Mouse (Mus musculus): ENCODE results near the gene Srsf5.
"Not testable (repeated sequence)": the region's sequence is repeated elsewhere in the genome, so short reads cannot be mapped to it uniquely, and the experiment has no call there.

Gene Srsf5

DNA sequence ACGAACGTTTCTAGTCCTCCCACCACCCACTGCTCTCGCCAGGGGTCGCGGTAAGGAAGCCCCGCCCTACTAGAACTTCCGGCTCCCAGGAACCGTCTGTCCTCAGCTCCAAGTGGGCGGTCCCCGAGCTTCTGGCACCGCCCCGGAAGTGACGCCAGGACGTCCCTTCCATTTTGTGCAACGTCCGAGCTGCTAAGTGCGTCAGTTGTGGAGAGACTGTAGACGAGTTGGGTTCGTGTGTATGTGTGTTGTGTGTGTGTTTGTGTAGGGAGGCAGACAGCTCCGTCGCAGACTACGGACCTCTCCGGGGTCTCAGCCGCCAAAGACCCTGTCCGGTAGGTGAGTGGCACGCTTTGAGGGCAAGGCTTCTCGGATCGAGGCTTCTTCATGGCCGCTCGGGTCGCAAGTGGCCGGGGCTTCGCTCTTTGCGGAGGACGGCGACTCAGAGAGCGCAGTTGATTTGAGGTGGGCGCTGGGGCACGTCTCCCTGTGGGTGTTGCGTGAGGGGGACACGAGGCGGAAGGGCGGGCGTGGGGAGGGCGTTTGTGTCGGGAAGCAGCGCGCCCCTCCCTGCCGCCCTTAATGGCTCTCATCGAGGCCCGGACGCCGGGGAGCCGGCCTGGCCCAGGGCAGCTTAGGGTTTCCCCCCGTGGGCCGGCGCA lies at the start of gene Srsf5:
Srsf5 (plus strand) TSS at position 171 of the 662 bp plus-strand sequence.
- peak; percentile 99 for DNase-seq (ENCODE audit: low spot score in 2 of 2)

DNA sequence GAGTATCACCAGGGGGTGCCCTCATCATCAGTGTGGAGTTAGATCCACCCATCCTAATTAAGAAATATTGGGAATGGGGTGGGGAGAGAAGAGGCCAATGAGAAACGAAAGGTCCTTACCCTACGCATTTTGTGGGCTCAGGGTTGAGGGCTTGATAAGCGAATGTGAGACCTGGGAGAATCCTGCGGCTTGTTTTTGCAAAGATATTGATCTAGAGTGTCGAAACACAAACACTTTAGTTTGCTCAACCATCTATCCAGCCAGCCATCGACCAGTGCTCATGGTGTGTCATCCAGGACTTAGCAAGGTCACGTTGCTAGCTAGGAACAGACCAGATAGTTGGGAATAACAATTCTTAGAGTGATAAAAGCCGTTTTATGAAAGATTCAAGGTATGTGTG lies 35.7 kb upstream of the Srsf5 start:
- DNase-seq (ENCODE audit: low spot score in 2 of 2): no peak

- no peak for DNase-seq (ENCODE audit: low spot score in 2 of 2)
Observed at GRCm38 (mm10) chr12:80917764-80918163, 27.5 kb upstream of the Srsf5 start.

GRCm38 (mm10) chr12:80921301-80921700 lies 24.0 kb upstream of the Srsf5 start:
- no peak for DNase-seq (ENCODE audit: low spot score in 2 of 2)

DNA sequence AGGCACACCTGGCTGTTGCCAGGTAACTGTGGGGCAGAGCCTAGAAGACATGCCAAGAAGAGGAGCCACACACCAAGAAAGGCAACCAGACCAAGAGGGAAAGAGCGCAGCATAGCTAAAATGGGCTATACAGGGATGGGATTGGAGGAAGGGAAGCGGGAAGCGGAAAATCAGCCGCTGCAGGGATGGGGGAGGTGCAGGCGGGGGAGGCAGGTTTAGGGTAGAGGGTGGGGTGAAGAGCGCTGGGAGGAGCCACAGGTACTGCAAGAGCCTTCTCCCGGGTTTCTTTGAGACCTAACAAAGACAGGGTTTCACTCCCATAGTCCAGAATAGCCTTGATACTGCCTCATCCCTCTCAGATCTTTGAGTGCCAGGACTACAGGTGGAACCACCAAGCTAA lies 22.4 kb upstream of the Srsf5 start:
- peak; percentile 59 to 67 for DNase-seq (ENCODE audit: low spot score in 2 of 2)

- DNase-seq (ENCODE audit: low spot score in 2 of 2): no peak
Observed at GRCm38 (mm10) chr12:80923602-80924001, 21.7 kb upstream of the Srsf5 start.

DNA sequence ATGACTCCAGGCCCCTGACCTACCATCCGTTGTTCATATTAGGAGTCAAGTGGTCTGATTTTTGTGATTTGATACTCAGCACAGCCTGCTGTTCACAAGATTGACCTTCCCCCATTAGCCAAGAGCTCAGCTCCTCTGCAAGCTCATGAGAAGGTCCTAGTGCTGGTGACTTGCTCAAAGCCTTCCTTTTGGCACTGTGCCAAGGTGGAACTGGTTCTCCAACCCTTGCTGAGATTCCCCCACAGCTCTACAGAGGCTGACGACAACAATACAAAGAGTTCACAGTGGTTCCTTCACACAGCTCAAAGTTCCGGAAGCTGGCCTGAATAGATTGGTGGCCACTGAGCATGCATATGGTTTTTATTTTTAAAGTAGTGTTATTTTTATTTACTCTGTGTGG lies 21.1 kb upstream of the Srsf5 start:
- peak; percentile 56 to 67 for DNase-seq (ENCODE audit: low spot score in 2 of 2)

DNA sequence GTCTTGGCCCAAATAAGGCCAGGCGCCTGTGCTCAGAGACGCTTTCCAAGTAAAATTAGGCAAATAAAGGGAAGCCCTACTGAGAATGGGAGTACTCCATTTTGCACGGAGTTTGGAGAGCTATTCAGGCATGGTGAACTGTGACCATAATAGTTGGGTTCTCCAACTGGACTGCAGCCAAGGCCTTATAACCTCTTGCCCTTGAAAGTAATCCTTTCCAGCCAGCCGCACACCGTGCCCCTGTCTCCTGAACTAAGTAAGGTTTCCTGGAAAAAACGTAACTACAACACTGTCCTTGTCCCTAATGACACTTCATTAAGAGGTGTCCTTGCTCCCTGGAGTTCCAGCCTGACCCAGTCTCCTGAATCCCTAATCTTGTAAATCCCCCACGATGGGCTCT lies 19.4 kb upstream of the Srsf5 start:
- no peak for DNase-seq (ENCODE audit: low spot score in 2 of 2)

- DNase-seq (ENCODE audit: low spot score in 2 of 2): no peak
Observed at GRCm38 (mm10) chr12:80926550-80926949, 18.8 kb upstream of the Srsf5 start.

- DNase-seq (ENCODE audit: low spot score in 2 of 2): no peak
Observed at GRCm38 (mm10) chr12:80927518-80927917, 17.8 kb upstream of the Srsf5 start.

DNA sequence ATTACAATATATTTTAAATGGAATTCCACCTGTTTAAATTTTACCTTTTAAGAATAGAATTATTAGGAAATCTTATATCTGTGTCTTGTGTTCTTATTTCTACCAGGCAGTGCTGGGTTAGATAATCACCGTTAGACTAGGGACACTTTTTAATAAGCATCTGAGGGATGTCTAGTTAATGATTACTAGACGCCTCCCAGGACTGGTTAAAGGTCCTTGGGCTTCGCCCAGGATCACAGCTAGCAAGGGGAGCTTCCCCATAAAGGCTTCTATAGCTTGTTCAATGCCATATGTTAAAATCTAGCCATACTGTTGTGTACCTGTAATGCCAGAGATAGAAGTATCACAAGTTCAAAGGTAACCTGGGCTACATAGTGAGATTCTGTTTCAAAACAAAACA lies 16.4 kb upstream of the Srsf5 start:
- no peak for DNase-seq (ENCODE audit: low spot score in 2 of 2)

- no peak for DNase-seq (ENCODE audit: low spot score in 2 of 2)
Observed at GRCm38 (mm10) chr12:80930141-80930540, 15.2 kb upstream of the Srsf5 start.

GRCm38 (mm10) chr12:80931402-80932140 lies 13.7 kb upstream of the Srsf5 start:
- DNase-seq (ENCODE audit: low spot score in 2 of 2): no peak

DNA sequence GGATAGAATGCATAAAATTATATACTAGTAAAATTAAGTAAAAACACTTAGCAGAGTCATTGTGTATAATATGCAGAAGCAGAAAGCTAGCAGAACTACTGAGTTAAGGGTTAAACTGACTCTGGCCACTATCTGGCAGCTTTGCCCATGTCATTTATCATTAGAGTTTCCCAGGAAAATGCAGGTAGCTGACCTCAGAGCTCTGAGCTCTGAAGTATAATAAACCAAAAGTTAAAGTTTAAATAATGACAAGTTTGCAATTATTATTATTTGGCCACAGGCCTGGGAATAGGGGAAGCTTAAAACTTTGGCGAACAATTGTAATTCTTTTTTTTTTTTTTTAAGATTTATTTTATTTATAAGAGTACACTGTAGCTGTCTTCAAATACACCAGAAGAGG lies 12.4 kb upstream of the Srsf5 start:
- DNase-seq (ENCODE audit: low spot score in 2 of 2): no peak

DNA sequence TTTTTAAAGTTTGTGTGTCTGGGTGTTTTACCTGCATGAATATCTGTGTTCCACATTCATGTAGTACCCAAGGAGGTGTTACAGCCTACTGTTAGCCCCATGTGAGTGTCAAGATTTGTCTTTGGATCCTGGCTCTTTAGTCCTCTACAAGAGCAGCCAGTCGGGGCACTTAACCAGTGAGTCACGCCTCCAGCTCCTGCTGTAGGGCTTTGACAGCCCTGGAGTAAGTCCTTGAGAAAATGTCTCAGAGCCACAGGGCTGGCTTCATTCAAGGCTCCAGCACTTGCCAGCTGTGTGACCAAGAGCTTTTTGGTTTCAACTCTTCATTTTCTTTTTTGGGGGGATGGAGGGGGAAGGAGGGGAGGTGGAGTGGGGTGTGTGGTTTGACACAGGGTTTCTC lies 8.6 kb upstream of the Srsf5 start:
- DNase-seq (ENCODE audit: low spot score in 2 of 2): no peak

- no peak for DNase-seq (ENCODE audit: low spot score in 2 of 2)
Observed at GRCm38 (mm10) chr12:80937331-80938029, 7.8 kb upstream of the Srsf5 start.

DNA sequence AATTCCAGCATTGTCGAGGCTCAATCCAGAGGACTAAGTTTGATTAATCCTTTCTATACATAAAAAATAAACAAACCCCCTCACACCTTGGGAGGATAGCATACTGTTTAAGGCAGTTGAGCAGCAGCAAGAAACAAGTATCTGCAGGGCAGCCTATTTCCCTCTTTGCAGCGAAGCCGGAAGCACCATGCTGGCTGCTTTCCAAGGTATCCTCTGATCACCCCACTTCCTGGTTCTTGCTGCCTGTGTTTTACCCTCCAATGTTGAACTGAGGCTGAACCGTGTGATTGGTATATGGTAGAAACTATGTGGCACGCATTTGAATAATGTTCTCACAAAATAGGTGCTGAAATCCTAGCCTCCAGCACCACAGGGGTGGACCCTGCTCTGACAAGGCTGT lies 6.7 kb upstream of the Srsf5 start:
- DNase-seq (ENCODE audit: low spot score in 2 of 2): peak; percentile 55 to 67

DNA sequence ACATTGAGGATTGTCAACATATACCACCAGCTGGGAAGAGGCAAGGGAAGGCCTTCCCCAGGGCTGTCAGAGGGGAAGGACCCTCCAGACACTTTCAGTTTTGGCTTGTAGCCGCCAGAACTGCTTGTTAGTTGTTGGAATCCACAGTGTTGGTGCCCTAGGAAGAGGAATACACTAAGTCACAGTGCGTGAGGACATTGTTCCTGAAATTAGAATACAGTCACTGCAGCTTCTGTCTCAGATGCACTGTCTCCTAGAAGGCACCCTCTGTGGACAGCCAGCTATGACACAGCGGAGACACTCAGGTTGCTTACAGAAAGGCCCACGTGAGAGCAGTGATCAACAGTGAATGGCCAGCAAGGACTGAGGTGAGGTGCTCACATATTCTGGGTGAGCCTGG lies 6.1 kb upstream of the Srsf5 start:
- no peak for DNase-seq (ENCODE audit: low spot score in 2 of 2)

DNA sequence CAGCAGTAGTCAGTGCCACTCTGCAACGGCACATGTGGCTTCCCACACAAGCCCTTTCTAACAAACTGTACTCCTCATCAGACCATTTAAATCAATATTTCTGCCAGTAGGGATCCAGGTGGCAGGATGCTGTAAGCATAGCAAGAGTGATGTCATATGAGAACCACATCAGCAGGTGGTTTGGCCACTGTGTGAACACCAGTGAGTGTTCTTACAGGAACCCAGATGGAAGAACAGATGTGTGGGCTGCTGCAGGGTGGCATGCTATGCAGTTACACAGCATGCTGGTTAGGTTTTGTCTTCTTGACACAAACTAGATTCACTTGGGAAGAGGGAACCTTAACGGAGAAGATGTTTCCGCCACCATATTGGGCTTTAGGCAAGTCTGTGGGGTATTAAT lies 3.4 kb upstream of the Srsf5 start:
- no peak for DNase-seq (ENCODE audit: low spot score in 2 of 2)

GRCm38 (mm10) chr12:80943395-80943794 lies 1.9 kb upstream of the Srsf5 start:
- no peak for DNase-seq (ENCODE audit: low spot score in 2 of 2)

GRCm38 (mm10) chr12:80944204-80944603 lies 1.1 kb upstream of the Srsf5 start:
- no peak for DNase-seq (ENCODE audit: low spot score in 2 of 2)

GRCm38 (mm10) chr12:80944963-80945333 lies 356 bp upstream of the Srsf5 start:
- DNase-seq (ENCODE audit: low spot score in 2 of 2): not testable (repeated sequence)

DNA sequence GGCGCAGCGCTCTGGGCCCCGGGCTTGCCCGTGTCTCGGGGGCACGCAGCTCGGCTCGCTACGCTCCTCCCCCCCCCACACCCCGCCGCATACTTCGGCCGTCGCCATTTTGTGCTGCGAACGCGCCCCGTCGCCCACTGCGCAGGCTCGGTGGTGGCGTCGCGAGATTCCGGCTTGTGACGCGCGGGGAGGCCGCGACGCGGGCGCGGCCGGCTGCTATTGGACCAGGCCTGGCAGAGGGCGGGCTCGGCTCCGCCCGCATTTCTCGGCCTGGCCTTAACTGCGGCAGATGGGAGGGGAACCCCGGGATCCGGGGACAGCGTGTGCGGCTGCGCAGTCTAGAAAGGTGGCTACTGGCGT lies 672 bp downstream of the Srsf5 start:
- DNase-seq (ENCODE audit: low spot score in 2 of 2): peak; percentile 97

Measured in right cerebral cortex, postnatal 10 days (tissue).